Mouse (Mus musculus) liver, postnatal 0 days (tissue): ENCODE data around the gene Mbtps1.

ENCODE experiments used
- CTCF ChIP-seq: sonication (generic); IDR thresholded peaks from 2 replicates; pipeline ENCODE4 v1.5.1; 2016; ENCODE audit warnings: antibody characterized with exemption, low read depth
- EP300 ChIP-seq: IDR thresholded peaks from 2 replicates; pipeline ENCODE4 v1.6.1; 2016; ENCODE audit warnings: antibody characterized with exemption, low read depth, mild to moderate bottlenecking

DNA sequence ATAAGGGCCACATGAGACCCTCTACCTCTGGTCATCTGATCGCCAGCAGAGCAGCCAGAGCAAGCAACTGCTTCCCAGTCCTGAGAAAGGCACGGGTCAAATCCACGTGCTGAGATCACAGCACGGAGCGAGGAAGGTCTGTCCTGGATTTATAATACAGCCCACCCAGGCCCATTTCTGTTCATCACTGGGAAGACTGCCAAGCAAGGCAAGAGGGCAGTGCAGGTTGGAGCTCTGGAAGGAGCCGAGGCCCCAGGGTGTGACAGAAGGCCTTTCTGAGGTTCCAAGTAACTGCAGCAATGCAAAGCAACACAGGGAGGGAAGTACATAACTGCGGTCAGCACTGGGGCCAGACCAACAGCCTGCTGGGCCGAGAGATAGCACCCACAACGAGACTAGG is 48.1 kb downstream of the Mbtps1 start:
- TF ChIP-seq CTCF (no peak), EP300 (no peak)
